Mouse (Mus musculus) adrenal gland, postnatal 36 days (tissue): Measurements from ENCODE around the gene Efhd2. TPM values are rescaled to one million over a fixed set of nuclear protein-coding genes. Genes with fewer than 3 reads are reported as not detected.

ENCODE experiments used
- DNase-seq, 2 experiments: peaks; one replicate each; pipeline ENCODE4 v3.0.0; 2021; ENCODE audit warnings: mixed read lengths in 1 of 2
- total RNA-seq, 2 experiments: library from RNA; stranded (reverse); gene quantifications; 2 replicates each; pipeline ENCODE4 v1.2.3; 2021

The Efhd2 gene
- total RNA-seq, 2 experiments from 2014 or later: 23.1 to 29.1 TPM

GRCm38 (mm10) chr4:141881289-141881914, 6.7 kb upstream of the Efhd2 start:
- no peak for DNase-seq

DNA sequence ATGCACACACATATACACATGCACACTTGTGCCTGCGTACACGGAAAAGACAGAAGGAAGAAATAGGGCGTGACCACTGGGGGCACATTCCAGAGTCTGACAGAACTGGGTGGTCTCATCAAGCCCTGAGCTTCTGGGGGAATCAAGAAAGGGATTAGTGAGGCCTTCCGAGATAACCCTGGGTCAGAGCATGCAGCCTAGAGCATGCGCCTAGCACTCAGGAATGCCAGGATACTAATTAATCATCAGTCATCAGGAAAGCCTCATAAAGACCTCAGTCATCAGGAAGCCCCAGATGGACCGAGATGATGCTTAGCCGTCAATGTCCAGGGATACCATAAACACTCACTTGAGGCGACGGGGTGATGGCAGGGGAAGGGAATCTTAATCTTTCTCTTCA, 5.2 kb upstream of the Efhd2 start:
- DNase-seq: no peak

- no peak for DNase-seq
Measured at GRCm38 (mm10) chr4:141879074-141879473, 4.4 kb upstream of the Efhd2 start.

DNA sequence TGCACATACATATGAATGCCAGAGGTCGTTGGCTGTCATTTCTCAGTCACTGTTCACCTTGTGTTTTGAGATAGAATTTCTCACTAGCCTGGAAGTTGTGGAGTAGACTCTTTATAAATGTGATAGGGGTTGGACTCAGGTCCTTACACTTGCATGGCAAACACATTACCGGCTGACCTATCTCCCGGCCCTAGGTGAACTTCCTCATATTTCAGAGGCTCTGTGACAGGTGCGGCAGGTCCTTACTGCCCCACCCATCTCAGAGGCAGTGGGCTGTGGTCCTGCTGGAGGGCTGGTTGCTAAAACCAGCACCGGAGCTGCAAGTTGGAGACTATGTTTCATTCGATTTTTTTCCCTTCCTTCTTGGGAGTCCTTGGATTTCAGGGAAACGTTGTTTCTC, 3.9 kb upstream of the Efhd2 start:
- DNase-seq: no peak

DNA sequence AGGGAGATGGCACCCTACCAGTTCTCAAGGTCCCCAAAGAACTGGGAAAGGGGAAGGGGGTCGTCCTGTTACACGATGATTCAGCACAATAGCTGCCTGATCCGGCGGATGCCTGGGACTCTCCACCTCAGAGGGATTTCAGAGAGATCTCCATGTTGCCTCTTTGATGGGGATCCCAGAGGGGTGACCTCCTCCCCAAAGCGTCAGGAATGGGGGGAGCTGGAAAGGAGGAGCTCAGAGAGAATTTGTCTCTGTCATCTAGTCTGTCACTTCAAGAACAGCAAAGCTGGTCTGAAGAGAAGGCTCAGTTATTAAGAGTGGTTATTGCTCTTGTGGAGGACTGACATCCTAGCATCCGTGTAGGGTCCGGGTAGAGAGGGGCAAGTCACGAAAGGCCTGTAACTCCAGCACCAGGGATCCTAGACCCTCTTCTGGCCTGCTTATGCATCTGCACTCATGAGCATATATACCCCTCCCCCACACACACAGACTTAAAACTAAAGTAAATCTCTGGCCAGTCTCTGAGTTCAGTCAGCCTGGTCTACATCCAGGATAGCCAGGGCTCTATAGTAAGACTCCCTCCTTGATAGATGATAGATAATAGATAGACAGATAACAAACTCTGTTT, 875 bp upstream of the Efhd2 start:
- no peak for DNase-seq

- no peak for DNase-seq
Measured at GRCm38 (mm10) chr4:141874111-141874600, 564 bp downstream of the Efhd2 start.

DNA sequence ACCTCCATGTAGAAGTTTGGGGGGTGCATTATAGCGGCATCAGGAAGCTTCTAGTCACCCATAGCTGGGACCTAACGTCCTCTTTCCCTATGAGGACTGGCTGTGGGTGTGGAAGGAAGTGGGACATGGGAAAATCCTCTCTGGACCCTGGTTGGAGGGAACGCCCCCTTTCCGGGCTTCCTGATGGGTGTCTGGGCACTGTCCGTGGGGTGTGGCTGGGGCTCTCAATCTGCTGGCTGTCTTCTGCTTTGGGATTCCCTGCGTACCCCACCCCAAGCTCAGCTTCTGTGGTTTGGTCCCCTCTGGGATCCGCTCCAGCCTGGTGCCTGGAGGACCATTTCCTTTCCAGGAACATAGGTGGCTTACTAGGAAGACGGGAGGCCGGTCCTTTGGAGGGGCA, 1.7 kb downstream of the Efhd2 start:
- DNase-seq: no peak

DNA sequence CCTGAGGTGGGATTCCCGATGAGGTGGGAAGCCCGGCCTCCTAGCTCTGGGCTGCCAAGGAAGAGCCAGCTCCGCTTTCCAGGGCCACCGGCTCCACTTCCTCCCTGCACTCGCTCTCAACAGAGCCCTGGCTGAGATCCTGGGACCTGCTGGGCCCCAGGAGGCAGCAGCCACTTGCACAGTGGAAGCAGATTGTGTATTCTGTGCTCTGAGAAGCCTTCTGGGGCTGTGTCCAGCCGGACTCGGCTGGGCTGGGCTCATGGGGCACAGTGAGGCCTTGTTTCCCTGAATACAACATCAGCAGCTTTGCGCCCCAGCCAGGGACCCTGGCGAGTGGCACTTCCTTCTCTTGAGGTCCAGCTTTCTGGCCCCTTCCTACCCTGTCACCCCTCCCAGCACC, 2.8 kb downstream of the Efhd2 start:
- no peak for DNase-seq

DNA sequence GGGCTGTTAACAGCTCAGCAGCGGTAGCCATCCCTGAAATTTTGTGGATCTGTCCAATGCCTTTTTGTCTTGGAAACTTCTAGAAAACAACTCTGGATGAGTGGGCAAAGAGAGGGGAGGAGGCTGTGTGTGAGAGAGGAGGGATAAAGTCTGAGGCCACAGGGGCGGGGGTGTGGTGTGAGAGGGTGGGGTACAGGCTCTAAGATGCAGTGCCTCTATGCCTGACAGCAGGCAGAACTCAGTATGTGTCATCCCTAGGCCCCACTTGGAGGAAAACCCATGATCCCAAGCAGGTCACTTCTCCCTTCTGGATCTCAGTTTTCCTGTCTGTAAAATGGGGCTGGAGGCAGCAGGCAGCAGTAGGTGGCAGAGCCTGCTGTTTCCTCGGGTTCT, 3.4 kb downstream of the Efhd2 start:
- no peak for DNase-seq

DNA sequence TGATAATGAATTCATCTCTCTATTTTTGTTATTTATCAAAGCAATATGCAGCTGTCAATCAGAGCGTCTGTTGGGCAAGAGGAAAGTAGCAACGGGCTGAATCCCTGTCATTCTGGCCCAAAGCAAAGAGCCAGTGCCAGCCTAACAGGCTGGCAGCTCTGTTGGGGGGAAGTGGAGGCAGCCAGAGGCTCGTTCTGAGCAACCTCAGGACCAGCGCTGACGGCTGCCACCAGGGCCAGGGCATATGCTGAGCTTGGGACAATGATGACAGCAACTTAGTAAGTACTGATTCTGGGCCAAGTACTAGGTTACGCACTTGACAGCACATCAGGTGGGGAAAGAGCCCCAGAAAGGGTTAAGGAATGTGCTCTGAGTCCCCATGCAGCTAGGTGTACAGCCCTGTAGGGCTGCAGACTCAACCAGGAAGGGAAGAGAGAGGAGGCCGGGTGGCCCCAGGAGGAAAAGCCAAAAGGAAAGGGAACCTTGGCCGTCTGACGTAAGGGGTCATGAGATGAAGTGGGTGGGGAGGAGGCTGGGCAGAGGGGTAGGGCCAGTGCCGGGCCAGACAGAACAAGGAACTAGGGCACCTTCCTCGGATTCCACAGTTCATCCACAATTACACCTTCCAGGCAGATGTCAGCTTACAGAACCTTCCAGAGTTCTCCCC, 3.9 kb downstream of the Efhd2 start:
- DNase-seq: no peak

DNA sequence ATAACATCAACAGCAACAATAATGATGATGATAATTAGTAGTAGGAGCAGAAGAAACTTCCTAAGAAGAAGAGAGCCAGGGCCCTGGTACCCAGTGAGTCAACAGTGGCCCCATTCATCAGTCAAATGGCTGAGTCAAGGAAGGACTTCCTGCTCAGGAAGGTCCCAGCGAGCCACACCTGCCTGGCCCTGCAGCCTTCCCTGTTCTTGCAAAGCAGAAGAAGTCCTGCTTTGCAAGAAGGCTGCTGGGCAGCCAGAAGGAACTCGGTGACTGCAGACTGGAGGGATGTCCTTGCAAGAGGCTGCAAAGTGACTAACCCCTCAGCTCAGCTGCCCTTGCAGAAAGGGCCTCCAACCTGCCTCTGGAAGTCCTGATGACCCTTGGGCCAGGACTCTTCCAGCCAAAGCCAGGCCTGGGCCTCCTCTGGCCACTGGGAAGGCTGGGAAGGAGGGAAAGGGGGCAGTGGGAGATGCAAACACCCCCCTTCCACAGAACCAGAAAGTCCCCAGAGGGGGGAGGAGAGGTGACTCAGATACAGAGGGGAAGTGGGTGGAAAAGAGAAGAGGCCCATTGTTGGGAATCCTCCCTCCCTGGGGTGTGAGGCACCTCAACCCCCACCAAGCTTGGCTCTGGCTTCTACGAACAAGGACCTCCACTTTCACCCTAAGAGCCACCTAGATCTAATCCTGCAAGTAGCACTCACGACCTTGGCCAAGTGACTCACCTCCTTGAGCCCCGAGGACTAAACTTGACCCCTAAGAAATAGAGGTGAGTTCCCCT, 5.1 kb downstream of the Efhd2 start:
- peak; percentile 33 to 37 for DNase-seq

DNA sequence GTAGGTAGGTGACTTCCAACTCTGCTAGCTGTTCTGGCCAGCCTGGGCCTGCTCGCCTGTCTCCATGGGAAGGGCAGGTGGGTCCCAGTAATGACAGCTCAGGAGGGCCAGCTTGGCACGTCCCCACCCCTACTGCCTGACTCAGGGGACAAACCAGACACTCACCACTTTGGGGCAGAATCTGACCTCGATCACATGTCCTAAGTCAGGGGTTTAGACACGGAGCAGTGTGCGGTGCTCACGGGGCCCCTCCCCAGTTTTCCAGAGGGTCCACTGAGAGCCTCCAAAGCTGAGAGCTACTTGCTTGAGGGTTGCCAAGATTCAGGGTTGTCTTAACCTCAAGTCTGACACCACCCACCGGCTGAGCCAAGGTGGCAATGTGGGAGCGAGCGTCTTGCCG, 6.7 kb downstream of the Efhd2 start:
- DNase-seq: no peak

DNA sequence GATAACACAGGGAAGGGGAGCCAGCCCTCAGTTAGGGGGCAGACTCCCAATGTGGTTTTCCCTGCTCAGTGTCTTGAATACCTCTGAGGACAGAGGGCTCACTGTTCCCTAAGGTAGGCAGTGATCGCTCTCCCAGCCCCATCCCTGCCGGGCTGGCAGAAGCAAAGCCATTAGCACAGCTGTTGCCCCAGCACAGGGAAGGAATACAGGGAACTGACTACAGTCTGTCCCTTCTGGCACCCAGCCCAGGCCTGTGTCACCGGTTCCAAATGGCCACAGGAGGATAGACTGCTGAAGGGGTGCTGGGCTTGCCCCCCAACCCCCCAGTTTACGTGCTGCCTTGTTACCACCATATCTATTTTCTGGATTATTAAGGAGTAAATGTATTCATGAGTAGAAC, 7.2 kb downstream of the Efhd2 start:
- DNase-seq: peak; percentile 73 to 79

GRCm38 (mm10) chr4:141866933-141867490, 7.7 kb downstream of the Efhd2 start:
- DNase-seq: peak; percentile 40 to 53

GRCm38 (mm10) chr4:141865600-141865999, 9.1 kb downstream of the Efhd2 start:
- DNase-seq: no peak

- no peak for DNase-seq
Measured at GRCm38 (mm10) chr4:141865006-141865405, 9.7 kb downstream of the Efhd2 start.

- no peak for DNase-seq
Measured at GRCm38 (mm10) chr4:141864506-141864905, 10.2 kb downstream of the Efhd2 start.

GRCm38 (mm10) chr4:141863726-141864280, 10.9 kb downstream of the Efhd2 start:
- DNase-seq: no peak

- DNase-seq: no peak
Measured at GRCm38 (mm10) chr4:141862867-141863266, 11.9 kb downstream of the Efhd2 start.

- DNase-seq: peak; percentile 56
Measured at GRCm38 (mm10) chr4:141861591-141862295, 13.0 kb downstream of the Efhd2 start.

- no peak for DNase-seq
Measured at GRCm38 (mm10) chr4:141860246-141860841, 14.4 kb downstream of the Efhd2 start.
